ENCODE assay signal across 13 mouse cellular contexts in genomic region chr6:86252176-86253125, GRCm38 (mm10). TPM values are rescaled to one million over a fixed set of nuclear protein-coding genes. Genes with fewer than 3 reads are reported as not detected.
A peak's percentile ranks its signal among the peaks of the same experiment; 100 is the strongest.
DNase-seq lines count a peak whose midpoint lies in the region; ATAC-seq and TF ChIP-seq lines count a peak whose summit lies in the region.
"Had no signal": no experiment of that assay in that cellular context is flagged by ENCODE, and none has a peak within 500 bp of the region (broad histone marks: within the 10 kb centered on the region; RNA-seq: fewer than 3 reads in every experiment).

No protein-coding gene starts in this region.

- ATAC-seq in kidney, embryonic 15.5 days (replicated peaks; ENCODE audit: low FRiP score) = peak; percentile 90
- ATAC-seq in lung, postnatal 0 days = peak; percentile 33; the same call in 1 of the 2 replicates
- peak; percentile 27; the same call in 1 of the 2 replicates for ATAC-seq in stomach, embryonic 15.5 days (ENCODE audit: insufficient read depth, low FRiP score, low read depth)

- no peak overlapping the region for H3K9ac ChIP-seq in kidney, embryonic 15.5 days
- no peak overlapping the region for H3K9ac ChIP-seq in lung, postnatal 0 days (replicated peaks; ENCODE audit: low read depth)
- H3K9ac ChIP-seq in stomach, embryonic 15.5 days = no peak overlapping the region
- H3K9ac ChIP-seq: heart, embryonic 13.5 days; midbrain, embryonic 12.5 days had no signal

- no peak for DNase-seq in kidney, adult 9 months
- DNase-seq in lung, postnatal 0 days (ENCODE audit: low spot score) = no peak
- no peak for DNase-seq in lung, postnatal 14 days
- no peak for DNase-seq in embryonic facial prominence, embryonic 10.5 days (ENCODE audit: low spot score)
- DNase-seq in cerebellum, postnatal 10 days = no peak
- DNase-seq: cerebellum, adult 8-10 months; retina, postnatal 1 day; thymus, postnatal 14 days had no signal

- peak overlapping the region; percentile 30; the same call in 1 of the 2 replicates for H3K4me2 ChIP-seq in kidney, embryonic 15.5 days
- H3K4me2 ChIP-seq in lung, postnatal 0 days (replicated peaks; ENCODE audit: low read depth, low read length) = no peak overlapping the region
- H3K4me2 ChIP-seq in stomach, embryonic 15.5 days = no peak overlapping the region
- H3K4me2 ChIP-seq: heart, embryonic 13.5 days; midbrain, embryonic 12.5 days had no signal

- no peaks in the 10 kb centered on the region for H3K9me3 ChIP-seq in kidney, embryonic 15.5 days (replicated peaks)
- H3K9me3 ChIP-seq in lung, postnatal 0 days (ENCODE audit: low read length) = no peaks in the 10 kb centered on the region
- H3K9me3 ChIP-seq in embryonic facial prominence, embryonic 10.5 days = no peaks in the 10 kb centered on the region
- no peaks in the 10 kb centered on the region for H3K9me3 ChIP-seq in stomach, embryonic 15.5 days
- H3K9me3 ChIP-seq: heart, embryonic 13.5 days; hindbrain, embryonic 10.5 days; midbrain, embryonic 12.5 days had no signal

- peak overlapping the region; percentile 81 for H3K27ac ChIP-seq in kidney, embryonic 15.5 days
- no peak overlapping the region for H3K27ac ChIP-seq in lung, postnatal 0 days (ENCODE audit: low read length)
- peak overlapping the region; percentile 24; the same call in 1 of the 2 replicates for H3K27ac ChIP-seq in embryonic facial prominence, embryonic 10.5 days (replicated peaks)
- no peak overlapping the region for H3K27ac ChIP-seq in stomach, embryonic 15.5 days
- H3K27ac ChIP-seq: heart, embryonic 13.5 days; hindbrain, embryonic 10.5 days; midbrain, embryonic 12.5 days had no signal

- H3K4me3 ChIP-seq in kidney, embryonic 15.5 days (replicated peaks) = no peak overlapping the region
- no peak overlapping the region for H3K4me3 ChIP-seq in lung, postnatal 0 days (ENCODE audit: low read depth, low read length)
- no peak overlapping the region for H3K4me3 ChIP-seq in embryonic facial prominence, embryonic 10.5 days
- no peak overlapping the region for H3K4me3 ChIP-seq in stomach, embryonic 15.5 days (replicated peaks)
- H3K4me3 ChIP-seq: heart, embryonic 13.5 days; hindbrain, embryonic 10.5 days; midbrain, embryonic 12.5 days had no signal

- 40% methylated on average over 10 of the region's 10 CpGs for WGBS in kidney, embryonic 15.5 days
- 48% methylated on average over 10 of the region's 10 CpGs for WGBS in lung, postnatal 0 days
- WGBS in embryonic facial prominence, embryonic 10.5 days = 74% methylated on average over 10 of the region's 10 CpGs
- WGBS in stomach, embryonic 15.5 days = 51% methylated on average over 10 of the region's 10 CpGs

- TF ChIP-seq CTCF in lung, postnatal 0 days (IDR thresholded peaks at IDR 0.05) = no peak

- H3K36me3 ChIP-seq in kidney, embryonic 15.5 days = no peaks in the 10 kb centered on the region
- no peaks in the 10 kb centered on the region for H3K36me3 ChIP-seq in lung, postnatal 0 days (ENCODE audit: insufficient read depth, low read length)
- H3K36me3 ChIP-seq in embryonic facial prominence, embryonic 10.5 days (replicated peaks) = no peaks in the 10 kb centered on the region
- H3K36me3 ChIP-seq in stomach, embryonic 15.5 days = no peaks in the 10 kb centered on the region
- H3K36me3 ChIP-seq: heart, embryonic 13.5 days; hindbrain, embryonic 10.5 days; midbrain, embryonic 12.5 days had no signal

- peaks cover 49% of the 10 kb centered on the region for H3K4me1 ChIP-seq in kidney, embryonic 15.5 days
- H3K4me1 ChIP-seq in lung, postnatal 0 days (ENCODE audit: insufficient read depth, low read depth, low read length) = no peaks in the 10 kb centered on the region
- H3K4me1 ChIP-seq in embryonic facial prominence, embryonic 10.5 days = peaks cover 22% of the 10 kb centered on the region
- no peaks in the 10 kb centered on the region for H3K4me1 ChIP-seq in stomach, embryonic 15.5 days

- no peaks in the 10 kb centered on the region for H3K27me3 ChIP-seq in kidney, embryonic 15.5 days
- no peaks in the 10 kb centered on the region for H3K27me3 ChIP-seq in lung, postnatal 0 days (replicated peaks; ENCODE audit: insufficient read depth, low read length)
- H3K27me3 ChIP-seq in embryonic facial prominence, embryonic 10.5 days (replicated peaks; ENCODE audit: low read depth, poor library complexity, severe bottlenecking) = 0 out of 2 replicates have a peak, but pooled peaks cover 4% of the 10 kb centered on the region
- no peaks in the 10 kb centered on the region for H3K27me3 ChIP-seq in stomach, embryonic 15.5 days (replicated peaks)
- H3K27me3 ChIP-seq: heart, embryonic 13.5 days; midbrain, embryonic 12.5 days had no signal

- TF ChIP-seq EP300 in lung, postnatal 0 days (IDR thresholded peaks at IDR 0.05) = no peak

RNA-seq across cellular contexts. Expression of gene Tgfa, which starts 57.4 kb away (rescaled TPM):
- polyA plus RNA-seq in kidney, embryonic 15.5 days (2015; fragmentation: Nextera tagmentation; extraction: Ambion mirVana) = 7.2 and 8.7 TPM in 2 replicates
- polyA plus RNA-seq in lung, postnatal 0 days (2015; fragmentation: Nextera tagmentation; extraction: Ambion mirVana) = 1.9 and 2.3 TPM in 2 replicates
- polyA plus RNA-seq in embryonic facial prominence, embryonic 10.5 days (2016; fragmentation: Nextera tagmentation; extraction: Ambion mirVana) = 2.1 and 2.4 TPM in 2 replicates
- polyA plus RNA-seq in stomach, embryonic 15.5 days (2015; fragmentation: Nextera tagmentation; extraction: Ambion mirVana) = 5.5 and 5.6 TPM in 2 replicates

Comparison
In these comparisons a context has a peak if more than half of its experiments do, and no peak if none do; other contexts are left out.
1. ATAC-seq: peak in every context shown above with its lines; median percentile 90 in kidney, embryonic 15.5 days; 33 in lung, postnatal 0 days; 27 in stomach, embryonic 15.5 days.
2. H3K27ac ChIP-seq: peak in kidney, embryonic 15.5 days (single experiment) and embryonic facial prominence, embryonic 10.5 days (single experiment); none in lung, postnatal 0 days (single experiment) and stomach, embryonic 15.5 days (single experiment).